Mouse (Mus musculus): ENCODE data around the gene Iffo1. TPM values are rescaled to one million over a fixed set of nuclear protein-coding genes. Genes with fewer than 3 reads are reported as not detected.

The Iffo1 gene
- polyA plus RNA-seq, 1 experiment from 2014 or later: 11.1 TPM

GRCm38 (mm10) chr6:125145479-125145951 lies 474 bp downstream of the Iffo1 start:
- Histone ChIP-seq H3K9me3 (no peaks in the 10 kb centered on the region), H3K4me3 (peak overlapping the region; percentile 78), H3K27ac (replicated peaks) (peak overlapping the region; percentile 90), H3K4me1 (peaks cover 61% of the 10 kb centered on the region), H3K27me3 (replicated peaks; ENCODE audit: low read depth, poor library complexity, severe bottlenecking) (no peaks in the 10 kb centered on the region), H3K36me3 (replicated peaks) (peaks cover 73% of the 10 kb centered on the region)
- DNase-seq (ENCODE audit: low spot score): no peak
- 3% methylated on average over 35 of the region's 35 CpGs for WGBS

GRCm38 (mm10) chr6:125146148-125146547 lies 1.1 kb downstream of the Iffo1 start:
- no peak for DNase-seq (ENCODE audit: low spot score)
- WGBS: 55% methylated on average over 7 of the region's 7 CpGs
- H3K9me3 ChIP-seq: no peaks in the 10 kb centered on the region
- H3K27me3 ChIP-seq (replicated peaks; ENCODE audit: low read depth, poor library complexity, severe bottlenecking): no peaks in the 10 kb centered on the region
- peaks cover 73% of the 10 kb centered on the region for H3K36me3 ChIP-seq (replicated peaks)
- peaks cover 61% of the 10 kb centered on the region for H3K4me1 ChIP-seq
- H3K4me3 ChIP-seq: peak overlapping the region; percentile 78
- peak overlapping the region; percentile 90 for H3K27ac ChIP-seq (replicated peaks)

- Histone ChIP-seq H3K27ac (replicated peaks) (no peak overlapping the region), H3K9me3 (no peaks in the 10 kb centered on the region), H3K4me1 (peaks cover 61% of the 10 kb centered on the region), H3K27me3 (replicated peaks; ENCODE audit: low read depth, poor library complexity, severe bottlenecking) (no peaks in the 10 kb centered on the region), H3K4me3 (peak overlapping the region; percentile 78), H3K36me3 (replicated peaks) (peaks cover 73% of the 10 kb centered on the region)
- 88% methylated on average over 4 of the region's 4 CpGs for WGBS
- no peak for DNase-seq (ENCODE audit: low spot score)
These were observed 1.8 kb downstream of the Iffo1 start for GRCm38 (mm10) chr6:125146797-125147196.

GRCm38 (mm10) chr6:125147329-125147728 lies 2.3 kb downstream of the Iffo1 start:
- no peak for DNase-seq (ENCODE audit: low spot score)
- Histone ChIP-seq H3K4me3 (peak overlapping the region; percentile 78), H3K9me3 (no peaks in the 10 kb centered on the region), H3K4me1 (peaks cover 61% of the 10 kb centered on the region), H3K36me3 (replicated peaks) (peaks cover 73% of the 10 kb centered on the region), H3K27ac (replicated peaks) (no peak overlapping the region; the same call in 1 of the 2 replicates), H3K27me3 (replicated peaks; ENCODE audit: low read depth, poor library complexity, severe bottlenecking) (no peaks in the 10 kb centered on the region)
- WGBS: 72% methylated on average over 10 of the region's 10 CpGs

- Histone ChIP-seq H3K4me1 (peaks cover 61% of the 10 kb centered on the region), H3K4me3 (peak overlapping the region; percentile 23), H3K36me3 (replicated peaks) (peaks cover 73% of the 10 kb centered on the region), H3K27me3 (replicated peaks; ENCODE audit: low read depth, poor library complexity, severe bottlenecking) (no peaks in the 10 kb centered on the region), H3K9me3 (no peaks in the 10 kb centered on the region), H3K27ac (replicated peaks) (peak overlapping the region; percentile 51)
- no peak for DNase-seq (ENCODE audit: low spot score)
- 76% methylated on average over 18 of the region's 18 CpGs for WGBS
These were observed 3.3 kb downstream of the Iffo1 start for GRCm38 (mm10) chr6:125148251-125148925.

GRCm38 (mm10) chr6:125148926-125149568 lies 4.0 kb downstream of the Iffo1 start:
- no peak for DNase-seq (ENCODE audit: low spot score)
- WGBS: 81% methylated on average over 16 of the region's 16 CpGs
- H3K27ac ChIP-seq (replicated peaks): no peak overlapping the region

GRCm38 (mm10) chr6:125149569-125149950 lies 4.5 kb downstream of the Iffo1 start:
- DNase-seq (ENCODE audit: low spot score): no peak
- Histone ChIP-seq H3K36me3 (replicated peaks) (peaks cover 70% of the 10 kb centered on the region), H3K4me3 (no peak overlapping the region), H3K9me3 (no peaks in the 10 kb centered on the region), H3K27me3 (replicated peaks; ENCODE audit: low read depth, poor library complexity, severe bottlenecking) (no peaks in the 10 kb centered on the region), H3K27ac (replicated peaks) (0 out of 2 replicates have a peak overlapping the region, but pooled peaks have one; percentile 27), H3K4me1 (peaks cover 52% of the 10 kb centered on the region)
- 79% methylated on average over 7 of the region's 7 CpGs for WGBS

More at GRCm38 (mm10) chr6:125148926-125149568, 4.0 kb downstream of the Iffo1 start:
- Histone ChIP-seq H3K36me3 (replicated peaks) (peaks cover 73% of the 10 kb centered on the region), H3K27me3 (replicated peaks; ENCODE audit: low read depth, poor library complexity, severe bottlenecking) (no peaks in the 10 kb centered on the region), H3K4me1 (peaks cover 57% of the 10 kb centered on the region), H3K4me3 (peak overlapping the region; percentile 23; the same call in 1 of the 2 replicates), H3K9me3 (no peaks in the 10 kb centered on the region)

GRCm38 (mm10) chr6:125152212-125153017 lies 7.4 kb downstream of the Iffo1 start:
- peaks cover 80% of the 10 kb centered on the region for H3K36me3 ChIP-seq (replicated peaks)
- no peaks in the 10 kb centered on the region for H3K27me3 ChIP-seq (replicated peaks; ENCODE audit: low read depth, poor library complexity, severe bottlenecking)
- H3K9me3 ChIP-seq: no peaks in the 10 kb centered on the region
- H3K4me1 ChIP-seq: peaks cover 48% of the 10 kb centered on the region
- no peak overlapping the region for H3K4me3 ChIP-seq
- no peak for DNase-seq (ENCODE audit: low spot score)
- H3K27ac ChIP-seq (replicated peaks): no peak overlapping the region
- WGBS: 84% methylated on average over 22 of the region's 22 CpGs

GRCm38 (mm10) chr6:125153018-125153389 lies 8.0 kb downstream of the Iffo1 start:
- Histone ChIP-seq H3K4me3 (no peak overlapping the region), H3K4me1 (peaks cover 46% of the 10 kb centered on the region), H3K27me3 (replicated peaks; ENCODE audit: low read depth, poor library complexity, severe bottlenecking) (no peaks in the 10 kb centered on the region), H3K36me3 (replicated peaks) (peaks cover 83% of the 10 kb centered on the region), H3K9me3 (no peaks in the 10 kb centered on the region), H3K27ac (replicated peaks) (no peak overlapping the region)
- no peak for DNase-seq (ENCODE audit: low spot score)
- 81% methylated on average over 5 of the region's 5 CpGs for WGBS

GRCm38 (mm10) chr6:125153682-125154081 lies 8.6 kb downstream of the Iffo1 start:
- 94% methylated on average over 4 of the region's 4 CpGs for WGBS
- no peaks in the 10 kb centered on the region for H3K27me3 ChIP-seq (replicated peaks; ENCODE audit: low read depth, poor library complexity, severe bottlenecking)
- no peak for DNase-seq (ENCODE audit: low spot score)
- peaks cover 81% of the 10 kb centered on the region for H3K36me3 ChIP-seq (replicated peaks)
- no peak overlapping the region for H3K4me3 ChIP-seq
- peaks cover 39% of the 10 kb centered on the region for H3K4me1 ChIP-seq
- no peaks in the 10 kb centered on the region for H3K9me3 ChIP-seq
- no peak overlapping the region for H3K27ac ChIP-seq (replicated peaks)

- DNase-seq (ENCODE audit: low spot score): no peak
- peaks cover 81% of the 10 kb centered on the region for H3K36me3 ChIP-seq (replicated peaks)
- H3K4me1 ChIP-seq: peaks cover 33% of the 10 kb centered on the region
These were observed 9.5 kb downstream of the Iffo1 start for GRCm38 (mm10) chr6:125154550-125154949.

GRCm38 (mm10) chr6:125155262-125155661 lies 10.2 kb downstream of the Iffo1 start:
- H3K9me3 ChIP-seq: no peaks in the 10 kb centered on the region
- DNase-seq (ENCODE audit: low spot score): no peak
- H3K27me3 ChIP-seq (replicated peaks; ENCODE audit: low read depth, poor library complexity, severe bottlenecking): no peaks in the 10 kb centered on the region
- H3K4me1 ChIP-seq: peaks cover 35% of the 10 kb centered on the region
- peaks cover 86% of the 10 kb centered on the region for H3K36me3 ChIP-seq (replicated peaks)
- WGBS: 86% methylated on average over 8 of the region's 8 CpGs
- H3K27ac ChIP-seq (replicated peaks): no peak overlapping the region
- H3K4me3 ChIP-seq: no peak overlapping the region

More at GRCm38 (mm10) chr6:125154550-125154949, 9.5 kb downstream of the Iffo1 start:
- Histone ChIP-seq H3K27me3 (replicated peaks; ENCODE audit: low read depth, poor library complexity, severe bottlenecking) (no peaks in the 10 kb centered on the region), H3K9me3 (no peaks in the 10 kb centered on the region), H3K27ac (replicated peaks) (no peak overlapping the region), H3K4me3 (no peak overlapping the region)

Measured in embryonic facial prominence, embryonic 10.5 days (tissue).